Mouse (Mus musculus) 3T3-L1 (cell line): ENCODE measurements at regions not wholly inside any gene's neighbourhood (a gene's known extent, or its start where the extent isn't known, plus 50 kb on each side); places are given as distances from the start of the nearest gene placed in this dataset.
A peak's percentile ranks its signal among the peaks of the same experiment; 100 is the strongest.

Experiments
- DNase-seq: peaks from one replicate; pipeline ENCODE4 v3.0.0-alpha.2; 2015; ENCODE audit warnings: low read depth, low spot score

DNA sequence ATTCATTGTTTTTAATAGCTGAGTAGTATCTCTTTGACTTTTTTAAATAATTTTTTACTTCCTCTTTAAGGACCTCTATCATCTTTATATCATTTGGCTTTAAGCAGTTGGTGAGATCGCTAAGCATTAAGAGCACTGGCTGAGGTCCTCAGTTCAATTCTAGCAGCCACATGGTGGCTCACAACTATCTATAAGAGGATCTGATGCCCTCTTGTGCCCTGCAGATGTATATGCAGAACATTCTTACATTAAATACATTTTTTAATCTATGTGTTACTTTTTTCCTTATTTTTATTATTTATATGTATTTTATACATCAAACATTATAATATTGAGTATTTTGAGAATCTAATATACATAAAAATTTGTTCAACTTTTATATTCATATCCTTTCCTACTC lies 119.3 kb downstream of the Efhb start:
- peak; percentile 3 for DNase-seq

DNA sequence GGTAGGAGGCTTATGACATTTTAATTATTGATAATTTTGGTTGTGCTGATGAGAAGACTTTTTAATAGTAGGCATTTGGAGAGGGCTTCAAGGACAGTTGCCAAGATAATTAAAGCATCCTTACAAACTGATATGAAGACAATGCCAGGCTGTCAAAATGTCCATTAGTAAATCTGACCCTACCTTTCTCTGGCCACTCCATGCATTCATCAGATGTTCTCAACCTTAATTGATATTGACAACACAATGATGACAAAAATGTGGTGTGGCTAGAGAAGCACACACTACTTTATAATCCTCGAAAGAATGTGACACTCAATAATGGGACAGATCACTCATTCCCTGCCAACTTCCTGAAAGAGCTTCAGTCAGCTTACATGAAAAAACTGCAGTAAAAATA lies 140.1 kb downstream of the Efhb start:
- no peak for DNase-seq
